Mouse (Mus musculus): ENCODE measurements around the gene Tbc1d25.

DNA sequence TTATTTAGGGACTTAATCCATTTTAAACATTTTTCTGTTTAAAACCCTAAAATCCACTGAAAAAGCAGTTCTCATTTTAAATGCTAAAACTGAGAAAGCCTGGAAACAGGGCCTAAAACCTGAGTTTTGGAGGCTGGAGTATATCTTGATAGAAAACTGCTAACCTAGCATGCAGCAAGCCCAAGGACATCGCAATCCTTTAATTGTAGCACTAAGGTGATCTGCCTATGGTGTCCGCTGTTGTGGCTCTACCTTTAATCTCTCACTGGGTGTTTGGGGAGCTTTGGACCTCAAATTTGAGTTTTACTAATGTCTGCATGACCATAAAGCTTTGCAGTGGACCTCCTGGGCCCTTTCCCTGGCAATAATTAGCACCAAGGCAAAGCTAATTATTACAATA lies 35.5 kb downstream of the Tbc1d25 start:
- TF ChIP-seq POLR2A (IDR thresholded peaks at IDR 0.05; ENCODE audit: low read depth, low read length): no peak
- TF ChIP-seq CTCF (IDR thresholded peaks at IDR 0.05; ENCODE audit: extremely low read depth, insufficient read depth, insufficient read length, insufficient replicate concordance): no peak

Measured in spleen, adult 2 months (tissue).